Mouse (Mus musculus): ENCODE measurements around the gene Nav2.

Gene Nav2

DNA sequence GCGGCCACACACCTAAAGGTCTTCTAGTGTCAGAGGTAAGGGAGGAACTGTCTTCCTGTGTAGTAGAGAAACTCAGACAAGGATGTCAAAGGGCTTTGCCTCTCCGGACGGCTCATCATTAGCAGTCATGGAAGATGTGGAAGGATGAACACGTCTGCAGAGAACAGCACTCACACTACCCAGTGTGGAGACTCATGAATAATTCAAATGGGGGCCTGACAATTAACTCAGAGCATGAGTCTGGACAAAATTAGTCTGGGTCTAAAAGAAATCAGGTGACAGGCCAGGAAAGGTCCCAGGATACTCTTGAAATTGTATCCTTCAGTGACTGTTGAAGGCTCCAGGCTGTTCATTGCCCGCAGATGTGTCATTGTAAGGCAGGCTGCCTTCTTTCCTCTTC is 17.5 kb upstream of the Nav2 start:
- no peak for DNase-seq

GRCm38 (mm10) chr7:48893093-48893492 is 15.4 kb upstream of the Nav2 start:
- no peak for DNase-seq

DNA sequence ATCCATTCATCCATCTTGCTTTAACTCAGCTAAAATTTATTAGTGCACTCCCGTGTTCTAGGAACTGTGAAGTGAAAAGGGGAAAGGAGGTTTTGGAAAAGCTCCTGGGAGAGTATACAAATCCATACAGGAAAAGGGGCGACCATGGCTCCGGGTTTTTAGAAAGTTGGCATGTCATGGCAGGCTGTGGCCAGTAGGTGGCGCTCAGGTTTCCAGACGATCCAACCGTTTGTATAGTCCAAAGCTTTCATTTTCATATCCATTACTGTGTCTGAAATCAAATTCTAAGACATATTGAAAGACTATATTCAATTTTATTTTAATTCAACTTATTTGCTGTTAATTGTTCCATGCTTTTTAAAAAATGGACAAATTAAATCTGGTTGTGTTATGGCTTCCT is 14.4 kb upstream of the Nav2 start:
- peak; percentile 83 for DNase-seq

GRCm38 (mm10) chr7:48894763-48895162 is 13.8 kb upstream of the Nav2 start:
- DNase-seq: no peak

DNA sequence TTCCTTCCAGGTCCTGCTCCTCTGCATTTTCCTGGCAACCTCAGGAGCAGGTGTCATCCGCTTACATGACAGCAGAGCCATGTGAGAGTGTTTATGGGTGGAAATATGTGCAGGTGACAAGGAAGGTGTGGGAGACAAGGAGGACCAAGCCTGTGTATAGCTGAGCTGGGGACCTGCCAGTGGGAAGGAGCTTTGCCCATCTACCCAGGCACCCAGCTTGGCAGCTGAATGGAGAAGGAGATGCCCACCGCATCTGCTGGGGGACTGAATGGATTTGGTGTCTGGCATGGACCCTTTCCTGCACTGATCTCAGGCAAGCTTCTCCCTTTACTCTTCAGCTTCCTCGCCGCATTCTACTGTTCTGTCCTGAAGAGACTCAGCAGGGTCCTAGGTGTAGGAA is 13.0 kb upstream of the Nav2 start:
- no peak for DNase-seq

DNA sequence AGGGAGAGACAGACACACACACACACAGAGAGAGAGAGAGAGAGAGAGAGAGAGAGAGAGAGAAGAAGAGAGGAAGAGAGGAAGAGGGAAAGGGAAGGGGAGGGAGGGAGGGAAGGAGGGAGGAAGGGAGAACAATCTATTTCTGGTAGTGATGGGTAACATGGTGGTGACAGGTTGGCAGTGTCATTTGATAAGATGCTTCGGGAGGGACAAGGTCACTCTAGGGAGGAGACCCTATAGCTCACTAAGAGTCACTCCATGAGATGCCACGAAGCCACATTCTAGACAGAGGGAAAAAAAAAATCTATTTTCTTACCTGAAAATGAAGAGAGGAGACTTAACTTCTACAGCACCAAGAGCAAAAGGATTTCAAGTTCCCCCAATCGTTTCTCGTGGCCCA is 12.5 kb upstream of the Nav2 start:
- DNase-seq: no peak

DNA sequence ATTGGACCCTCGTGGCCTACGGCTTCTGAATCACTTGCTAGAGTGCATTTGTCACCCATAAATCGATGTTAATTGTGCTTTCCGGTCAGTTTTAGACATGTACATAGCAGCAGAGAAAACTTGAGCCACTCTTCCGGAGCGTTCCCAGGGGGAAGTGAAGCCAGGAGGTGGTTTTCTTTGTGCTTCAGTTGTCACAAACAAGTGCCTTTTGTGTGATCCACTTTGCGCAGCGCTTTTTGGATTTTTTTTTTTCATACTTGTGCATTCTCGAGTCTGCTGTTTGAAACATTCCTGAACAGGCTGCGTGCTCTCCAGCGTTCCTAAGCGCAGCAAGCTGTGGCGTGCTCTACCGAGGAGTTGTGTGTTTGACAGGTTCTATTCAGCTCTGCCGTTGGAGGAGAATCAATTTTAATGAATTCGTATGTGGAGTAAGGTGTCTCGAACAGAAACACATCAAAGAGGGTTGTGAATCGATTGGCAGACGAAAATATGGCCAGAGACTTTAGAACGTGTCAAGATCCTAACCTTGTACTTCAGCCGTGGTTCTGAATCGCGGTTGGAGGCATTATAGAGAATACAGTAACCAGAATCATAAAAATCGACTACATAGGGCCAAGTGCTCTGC is 10.9 kb upstream of the Nav2 start:
- peak; percentile 47 for DNase-seq

DNA sequence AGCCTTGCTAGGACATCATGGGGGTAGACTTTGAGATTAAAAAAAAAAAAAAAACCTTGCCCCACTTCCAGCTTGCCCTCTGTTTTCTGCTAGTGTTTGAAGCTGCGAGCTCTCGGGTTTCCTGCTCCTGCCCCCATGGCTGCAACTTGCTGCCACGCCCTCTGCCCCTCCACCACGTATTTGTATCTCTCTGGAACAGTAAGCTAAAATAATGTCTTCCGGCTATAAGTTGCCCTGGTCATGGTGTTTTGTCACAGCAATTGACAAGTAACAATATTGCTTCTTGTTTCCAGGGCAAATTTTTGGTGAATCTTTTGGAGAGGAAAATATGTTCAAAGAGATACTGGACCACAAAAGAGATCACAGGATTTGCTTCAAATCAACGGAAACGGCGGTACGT is 10.1 kb upstream of the Nav2 start:
- DNase-seq: no peak

GRCm38 (mm10) chr7:48900408-48901167 is 7.9 kb upstream of the Nav2 start:
- DNase-seq: no peak

GRCm38 (mm10) chr7:48902454-48902853 is 6.1 kb upstream of the Nav2 start:
- no peak for DNase-seq

DNA sequence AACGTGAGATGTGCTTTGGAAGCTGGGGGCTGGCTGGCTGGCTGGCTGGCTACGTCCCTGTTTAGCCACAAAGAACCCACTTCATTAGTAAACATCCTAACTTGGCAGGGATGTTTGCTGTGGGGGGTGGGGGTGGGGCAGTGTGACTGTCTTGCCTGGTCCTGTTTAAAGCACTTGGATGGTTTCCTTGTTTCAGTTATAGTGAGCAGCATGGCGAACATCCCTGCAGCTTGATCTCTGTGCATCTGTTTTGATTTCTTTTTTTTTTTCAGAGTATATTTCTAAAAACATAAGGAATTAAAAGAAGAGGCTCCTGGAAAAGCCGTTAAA is 791 bp downstream of the Nav2 start:
- no peak for DNase-seq

DNA sequence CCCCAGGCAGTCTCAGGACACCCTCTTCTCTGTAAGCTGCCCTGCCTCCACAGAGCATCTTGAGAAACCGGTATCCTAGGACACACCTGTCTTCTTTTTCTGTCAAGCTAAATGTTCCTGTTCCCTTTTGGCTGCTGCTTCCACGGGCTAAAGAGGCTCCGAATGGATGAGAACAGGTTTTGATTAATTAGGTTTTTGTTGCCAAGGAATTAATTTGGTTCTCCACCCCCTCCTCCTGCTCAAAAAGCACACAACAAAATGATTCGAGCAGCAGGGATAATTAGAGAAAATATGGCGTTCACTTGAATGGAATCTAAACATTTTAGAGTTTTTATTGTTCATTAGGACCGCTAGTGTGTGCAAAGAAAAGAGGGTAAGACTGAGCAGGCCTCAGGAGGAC is 1.8 kb downstream of the Nav2 start:
- DNase-seq: no peak

- no peak for DNase-seq
Measured at GRCm38 (mm10) chr7:48911146-48911545, 2.6 kb downstream of the Nav2 start.

GRCm38 (mm10) chr7:48914630-48915506 is 6.4 kb downstream of the Nav2 start:
- no peak for DNase-seq

- no peak for DNase-seq
Measured at GRCm38 (mm10) chr7:48917463-48917862, 8.9 kb downstream of the Nav2 start.

DNA sequence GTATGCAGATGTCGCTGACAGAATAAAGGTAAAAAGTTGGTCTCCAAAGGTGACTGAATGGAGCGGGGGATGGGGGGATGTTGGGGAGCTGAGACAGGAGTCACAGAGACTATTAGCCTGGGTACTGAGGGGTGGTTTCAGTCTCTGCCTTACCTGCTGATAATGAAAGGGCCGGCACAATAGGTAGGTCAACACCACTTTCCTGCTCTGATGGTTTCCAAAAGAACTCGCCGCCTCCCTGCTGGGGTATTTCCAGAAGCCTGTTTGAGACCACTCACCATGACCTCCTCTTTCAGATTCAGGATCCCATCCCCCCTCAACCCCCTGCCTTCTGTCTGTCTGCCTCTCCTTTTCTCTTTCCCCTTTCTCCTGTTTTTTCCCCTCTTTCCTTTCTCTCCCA is 9.5 kb downstream of the Nav2 start:
- no peak for DNase-seq

DNA sequence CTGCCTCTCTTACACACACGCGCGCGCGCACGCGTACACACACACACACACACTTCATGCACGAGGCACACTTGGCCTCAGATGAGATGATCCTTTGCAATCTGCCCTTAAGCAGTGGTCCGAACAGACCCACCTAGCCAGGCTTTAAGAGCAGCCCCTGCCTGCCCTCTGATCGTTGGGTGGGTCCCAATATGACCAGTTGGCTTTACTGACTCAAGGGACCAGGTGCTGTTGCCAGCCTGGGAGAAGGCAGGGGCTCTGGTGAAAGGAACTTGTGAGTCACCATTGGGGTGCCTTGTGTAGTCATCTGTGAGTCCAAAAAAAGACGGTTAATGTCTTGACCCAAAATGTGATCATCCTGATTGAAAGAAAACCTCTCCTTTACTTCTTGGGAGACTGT is 9.9 kb downstream of the Nav2 start:
- DNase-seq: no peak

DNA sequence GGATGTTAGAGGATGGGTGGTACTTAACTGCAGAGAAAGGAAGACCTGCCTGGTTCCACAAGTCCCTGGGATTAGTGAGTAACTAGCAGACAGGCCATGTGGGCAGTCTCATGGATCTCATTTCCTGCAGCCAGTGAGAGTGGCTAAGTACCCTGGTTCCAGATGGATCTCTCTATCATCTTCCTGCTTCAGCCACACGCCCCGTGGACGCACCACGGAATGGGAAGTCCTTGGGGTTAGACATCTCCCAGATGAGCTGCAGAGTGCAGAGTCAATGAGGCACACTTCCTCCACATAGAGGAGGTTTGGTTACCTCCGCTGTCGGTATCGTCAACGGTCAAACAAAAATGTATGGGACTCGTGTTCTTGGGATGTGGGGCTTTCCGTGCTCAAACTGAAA is 15.1 kb downstream of the Nav2 start:
- DNase-seq: no peak

DNA sequence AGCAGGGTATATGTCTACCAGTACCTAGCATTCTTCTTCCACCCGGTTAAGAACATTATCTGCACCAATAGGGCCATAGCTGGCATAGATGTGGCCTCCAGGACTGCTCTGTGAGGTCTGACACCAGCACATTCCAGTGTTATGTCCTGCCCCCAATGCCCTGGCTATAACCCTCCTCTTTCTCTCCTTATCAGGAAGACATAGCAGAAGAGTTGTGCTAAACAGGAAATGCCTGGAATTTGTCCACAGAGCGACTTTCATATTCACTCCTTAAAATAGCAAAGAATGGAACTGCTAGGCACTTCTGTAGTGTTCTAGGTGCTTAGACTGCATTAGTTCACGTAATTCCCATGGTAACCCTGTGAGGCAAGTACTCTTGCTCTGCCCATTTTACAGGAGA is 16.7 kb downstream of the Nav2 start:
- peak; percentile 31 for DNase-seq

DNA sequence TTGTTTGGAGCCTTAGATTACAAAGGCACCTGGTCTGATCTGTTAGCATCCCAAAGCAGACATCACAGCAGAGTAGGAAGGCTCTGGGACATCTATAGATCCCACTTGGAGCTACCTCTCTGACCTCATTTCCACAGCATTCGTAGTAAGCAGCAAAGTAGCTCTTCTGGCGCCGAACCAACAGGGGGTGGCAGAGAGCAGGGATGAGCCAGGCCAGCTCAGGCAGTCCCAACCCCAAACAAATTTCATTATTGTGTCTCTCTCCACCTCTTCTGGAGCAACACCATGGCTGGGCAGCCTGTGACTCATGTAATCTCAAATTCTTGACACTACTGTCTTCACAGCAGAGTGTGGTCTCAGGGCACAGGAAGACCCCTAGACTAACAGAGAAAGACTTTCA is 19.8 kb downstream of the Nav2 start:
- peak; percentile 81 for DNase-seq

GRCm38 (mm10) chr7:48930399-48930798 is 21.9 kb downstream of the Nav2 start:
- DNase-seq: peak; percentile 32

- DNase-seq: no peak
Measured at GRCm38 (mm10) chr7:48932138-48932537, 23.6 kb downstream of the Nav2 start.

DNA sequence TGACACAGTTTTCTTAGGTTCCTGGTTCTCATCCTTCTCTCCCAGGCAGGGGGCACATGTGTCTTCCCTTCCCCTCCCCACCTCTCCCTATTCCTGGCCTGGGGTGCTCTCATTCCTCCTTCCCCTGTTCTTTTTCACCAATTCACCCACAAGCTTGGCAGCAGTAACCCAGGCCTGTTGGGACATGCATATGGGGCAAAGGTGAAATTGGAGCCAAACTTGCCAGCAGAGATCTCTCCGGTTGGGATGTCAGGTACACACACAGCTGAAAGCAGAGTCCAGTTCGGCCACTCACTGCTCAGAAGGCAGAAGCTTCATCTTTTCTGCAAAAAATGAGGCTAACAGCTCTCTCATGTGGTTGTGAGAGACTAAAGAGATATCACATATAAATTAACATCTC is 26.3 kb downstream of the Nav2 start:
- no peak for DNase-seq

DNA sequence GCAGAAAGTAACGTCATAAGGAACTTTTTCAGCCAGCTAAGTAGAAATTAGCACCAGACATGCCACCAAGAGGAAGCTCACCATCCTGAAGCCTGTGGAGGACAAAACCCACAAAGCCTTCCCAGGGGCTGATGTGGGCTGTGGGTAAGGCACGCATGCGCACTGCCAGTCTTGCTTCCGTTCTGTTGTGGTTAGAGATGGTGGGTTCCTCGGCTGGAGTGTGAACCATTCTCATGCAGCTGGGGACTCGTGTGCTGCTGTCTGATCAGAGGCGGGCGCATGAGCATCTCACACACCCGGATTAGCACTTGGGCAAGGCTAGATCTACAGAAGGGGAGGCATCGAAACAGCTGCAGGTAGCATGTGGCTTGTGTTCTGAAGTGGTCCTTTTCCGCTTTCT is 29.0 kb downstream of the Nav2 start:
- no peak for DNase-seq
